Mouse (Mus musculus) sigmoid colon, adult 10 weeks (tissue): ENCODE data around the gene Ifnb1. TPM values are rescaled to one million over a fixed set of nuclear protein-coding genes. Genes with fewer than 3 reads are reported as not detected.

Experiments used
- polyA plus RNA-seq: library from polyadenylated mRNA; stranded (reverse); fragments of 350-450 nt; fragmentation: Illumina TruSeq; extraction: RNeasy Lipid Tissue Mini Kit (QIAGEN cat#74804); gene quantifications from one replicate; pipeline ENCODE4 v1.2.3, GENCODE M21; 2014; ENCODE audit warnings: low read depth, low replicate concordance

Ifnb1 gene
- polyA plus RNA-seq, result not detected

DNA sequence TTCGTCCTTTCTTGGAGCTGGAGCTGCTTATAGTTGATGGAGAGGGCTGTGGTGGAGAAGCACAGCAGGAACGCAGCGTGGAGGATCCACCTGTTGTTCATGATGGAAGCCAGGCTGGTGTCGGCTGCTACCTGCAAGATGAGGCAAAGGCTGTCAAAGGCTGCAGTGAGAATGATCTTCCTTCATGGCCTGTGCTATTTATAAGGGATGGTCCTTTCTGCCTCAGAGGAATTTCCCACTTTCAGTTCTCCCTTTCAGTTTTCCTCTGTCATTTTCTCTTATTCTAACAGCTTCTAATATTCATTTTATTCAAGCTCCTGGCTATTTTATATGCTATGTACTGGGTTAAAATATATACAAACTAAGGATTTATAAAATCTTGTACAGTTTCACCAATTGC, at the start of gene Ifnb1:
Gene Ifnb1 (minus strand): TSS at position 101 of the 400 bp plus-strand sequence.

DNA sequence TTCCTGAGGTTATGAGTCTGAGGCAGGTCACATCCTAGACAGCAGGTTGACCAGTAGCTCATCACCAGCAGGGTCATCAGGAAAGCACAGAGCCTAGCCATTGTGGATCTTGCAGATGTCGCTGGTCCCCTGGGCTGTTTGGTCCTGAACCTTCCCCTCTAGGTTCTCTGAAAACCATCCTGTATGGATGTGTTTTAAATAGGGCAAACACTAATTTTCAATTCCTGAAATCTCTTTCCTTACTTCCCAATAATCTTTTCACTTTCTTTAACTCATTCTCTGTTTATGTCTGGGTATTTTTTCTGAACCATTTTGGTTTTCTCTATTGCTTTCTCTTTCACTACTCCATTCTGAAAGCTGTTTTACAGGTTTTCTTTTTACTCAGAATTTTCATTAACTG, 49.1 kb upstream of the Ifnb1 start, which contains the start of gene Ifna14:
Gene Ifna14 (minus strand): TSS at position 101 of the 400 bp plus-strand sequence.

DNA sequence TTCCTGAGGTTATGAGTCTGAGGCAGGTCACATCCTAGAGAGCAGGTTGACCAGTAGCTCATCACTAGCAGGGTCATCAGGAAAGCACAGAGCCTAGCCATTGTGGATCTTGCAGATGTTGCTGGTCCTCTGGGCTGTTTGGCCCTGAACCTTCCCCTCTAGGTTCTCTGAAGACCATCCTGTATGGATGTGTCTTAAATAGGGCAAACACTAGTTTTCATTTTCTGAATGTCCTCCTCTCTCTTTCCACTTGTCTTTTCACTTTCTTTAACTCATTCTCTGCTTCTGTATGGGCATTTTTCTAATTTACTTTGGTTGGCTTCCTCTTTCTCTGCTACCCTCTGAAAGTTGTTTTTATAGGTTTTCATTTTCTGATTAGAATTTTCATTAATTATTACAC, 35.6 kb upstream of the Ifnb1 start, which contains the start of gene Ifna15:
Gene Ifna15 (minus strand): TSS at position 101 of the 400 bp plus-strand sequence.

Other genes starting within 250 kb of the Ifnb1 start
- 21.4 TPM for gene Hacd4, start 83.8 kb downstream of the Ifnb1 start, polyA plus RNA-seq
- gene Ifna15, start 35.5 kb upstream of the Ifnb1 start, polyA plus RNA-seq, result not detected
- gene Ifna14, start 49.0 kb upstream of the Ifnb1 start, polyA plus RNA-seq, result not detected
- not detected for gene Ifna9, start 69.6 kb upstream of the Ifnb1 start, polyA plus RNA-seq
- gene Ifna12, start 80.6 kb upstream of the Ifnb1 start, polyA plus RNA-seq, result not detected
- gene C87499, start 111.6 kb upstream of the Ifnb1 start, polyA plus RNA-seq, result not detected
- not detected for gene Ifna13, start 121.7 kb upstream of the Ifnb1 start, polyA plus RNA-seq
- gene Ifna16, start 154.2 kb upstream of the Ifnb1 start, polyA plus RNA-seq, result not detected
- not detected for gene Ifna2, start 161.1 kb upstream of the Ifnb1 start, polyA plus RNA-seq
- gene Ifnab, start 168.6 kb upstream of the Ifnb1 start, polyA plus RNA-seq, result not detected
- gene Gm26566, start 199.0 kb upstream of the Ifnb1 start, polyA plus RNA-seq, result not detected
- 150 TPM for gene Klhl9, start 199.7 kb upstream of the Ifnb1 start, polyA plus RNA-seq
- not detected for gene Gm13271, start 232.1 kb upstream of the Ifnb1 start, polyA plus RNA-seq
- gene Gm13283, start 237.3 kb upstream of the Ifnb1 start, polyA plus RNA-seq, result not detected